Mouse (Mus musculus) adrenal gland, adult 8-10 months (tissue): ENCODE measurements around the gene 4930568D16Rik. TPM values are rescaled to one million over a fixed set of nuclear protein-coding genes. Genes with fewer than 3 reads are reported as not detected.

Experiments used
- DNase-seq: peaks from one replicate; pipeline ENCODE4 v3.0.0; 2022
- total RNA-seq, 4 experiments: library from RNA; stranded (reverse); gene quantifications; 2 replicates each; pipeline ENCODE4 v1.2.4; 2022

The 4930568D16Rik gene
- total RNA-seq, 4 experiments from 2014 or later = not detected

GRCm38 (mm10) chr2:35342605-35343004 lies 24.9 kb downstream of the 4930568D16Rik start:
- no peak for DNase-seq

GRCm38 (mm10) chr2:35338707-35339106 lies 28.8 kb downstream of the 4930568D16Rik start:
- DNase-seq = peak; percentile 37

GRCm38 (mm10) chr2:35338036-35338435 lies 29.5 kb downstream of the 4930568D16Rik start:
- DNase-seq = no peak

GRCm38 (mm10) chr2:35337419-35337818 lies 30.1 kb downstream of the 4930568D16Rik start:
- no peak for DNase-seq

GRCm38 (mm10) chr2:35336388-35337280 lies 30.9 kb downstream of the 4930568D16Rik start, which contains the start of gene Stom:
Gene Stom, minus strand, starts transcription at chr2:35336976.
- DNase-seq = peak; percentile 100

GRCm38 (mm10) chr2:35335620-35336019 lies 31.9 kb downstream of the 4930568D16Rik start:
- DNase-seq = no peak

- no peak for DNase-seq
Observed at GRCm38 (mm10) chr2:35333670-35334069, 33.9 kb downstream of the 4930568D16Rik start.

- DNase-seq = no peak
Observed at GRCm38 (mm10) chr2:35331205-35331604, 36.3 kb downstream of the 4930568D16Rik start.

- DNase-seq = no peak
Observed at GRCm38 (mm10) chr2:35329061-35329460, 38.5 kb downstream of the 4930568D16Rik start.

GRCm38 (mm10) chr2:35328064-35328792 lies 39.3 kb downstream of the 4930568D16Rik start:
- DNase-seq = no peak

GRCm38 (mm10) chr2:35327583-35327982 lies 39.9 kb downstream of the 4930568D16Rik start:
- no peak for DNase-seq

- DNase-seq = no peak
Observed at GRCm38 (mm10) chr2:35326931-35327330, 40.6 kb downstream of the 4930568D16Rik start.

GRCm38 (mm10) chr2:35325930-35326329 lies 41.6 kb downstream of the 4930568D16Rik start:
- DNase-seq = no peak

GRCm38 (mm10) chr2:35322404-35323164 lies 44.9 kb downstream of the 4930568D16Rik start:
- DNase-seq = no peak

GRCm38 (mm10) chr2:35320399-35320798 lies 47.1 kb downstream of the 4930568D16Rik start:
- DNase-seq = no peak

- DNase-seq = no peak
Observed at GRCm38 (mm10) chr2:35318405-35318804, 49.1 kb downstream of the 4930568D16Rik start.

- no peak for DNase-seq
Observed at GRCm38 (mm10) chr2:35317604-35318003, 49.9 kb downstream of the 4930568D16Rik start.

GRCm38 (mm10) chr2:35314300-35314699 lies 53.2 kb downstream of the 4930568D16Rik start:
- no peak for DNase-seq

GRCm38 (mm10) chr2:35309906-35310493 lies 57.5 kb downstream of the 4930568D16Rik start:
- no peak for DNase-seq

GRCm38 (mm10) chr2:35308166-35308565 lies 59.4 kb downstream of the 4930568D16Rik start:
- no peak for DNase-seq
